Mouse (Mus musculus) urinary bladder, postnatal 25 days (tissue): ENCODE results near the gene Gm17535.
"Not testable (repeated sequence)": the region's sequence is repeated elsewhere in the genome, so short reads cannot be mapped to it uniquely, and the experiment has no call there.

ENCODE experiments used
- DNase-seq: peaks from one replicate; pipeline ENCODE4 v3.0.0; 2022; ENCODE audit warnings: low spot score

The Gm17535 gene

GRCm38 (mm10) chr9:3024912-3025467, 9.4 kb upstream of the Gm17535 start, which contains the start of gene Gm10717:
Gene Gm10717 (plus strand): TSS chr9:3025417.
- DNase-seq: peak; percentile 43

- DNase-seq: peak; percentile 68
Measured at GRCm38 (mm10) chr9:3025653-3026052, 8.7 kb upstream of the Gm17535 start.

GRCm38 (mm10) chr9:3026136-3026535, 8.3 kb upstream of the Gm17535 start:
- not testable (repeated sequence) for DNase-seq

- not testable (repeated sequence) for DNase-seq
Measured at GRCm38 (mm10) chr9:3026741-3027140, 7.7 kb upstream of the Gm17535 start.

GRCm38 (mm10) chr9:3027200-3027599, 7.2 kb upstream of the Gm17535 start:
- not testable (repeated sequence) for DNase-seq

GRCm38 (mm10) chr9:3029276-3030000, 5.0 kb upstream of the Gm17535 start:
- peak; percentile 12 for DNase-seq

- not testable (repeated sequence) for DNase-seq
Measured at GRCm38 (mm10) chr9:3030677-3031318, 3.6 kb upstream of the Gm17535 start.

- DNase-seq: not testable (repeated sequence)
Measured at GRCm38 (mm10) chr9:3036577-3036976, 2.2 kb downstream of the Gm17535 start, which contains the start of gene Gm10715. Gene Gm10715 (plus strand): TSS chr9:3036877.

- DNase-seq: not testable (repeated sequence)
Measured at GRCm38 (mm10) chr9:3038161-3038560, 3.8 kb downstream of the Gm17535 start.
